Mouse (Mus musculus): ENCODE results near the gene Ehd4. TPM values are rescaled to one million over a fixed set of nuclear protein-coding genes. Genes with fewer than 3 reads are reported as not detected.
A peak's percentile ranks its signal among the peaks of the same experiment; 100 is the strongest.

Ehd4 gene
- total RNA-seq, 1 experiment: 19.4 TPM

- in situ Hi-C loops (cut with MboI; ENCODE audit: low sequenced_read_pairs in 2 of 2, unreplicated experiment in 2 of 2): no loop called here
- no peak overlapping the region for H3K4me3 ChIP-seq (ENCODE audit: insufficient read depth in 1 of 2, low read depth in 1 of 2, low read length in 2 of 2, poor library complexity in 1 of 2, severe bottlenecking in 1 of 2)
- no peak overlapping the region for H3K27ac ChIP-seq (ENCODE audit: insufficient read depth, low read depth, low read length, poor library complexity, severe bottlenecking)
- TF ChIP-seq CHD2 (IDR thresholded peaks at IDR 0.05; ENCODE audit: low read depth, low read length) (no peak), HCFC1 (IDR thresholded peaks at IDR 0.05; ENCODE audit: borderline replicate concordance, insufficient read depth, low read length) (no peak), ZC3H11A (IDR thresholded peaks at IDR 0.05; ENCODE audit: borderline replicate concordance, low read depth, low read length) (no peak), MAFK (IDR thresholded peaks at IDR 0.05; ENCODE audit: insufficient read depth, low read depth, low read length) (no peak), ZNF384 (IDR thresholded peaks at IDR 0.05; ENCODE audit: low read depth, low read length) (no peak)
- H3K9me3 ChIP-seq (ENCODE audit: control insufficient read depth, insufficient read depth, low read depth, low read length): no peaks in the 10 kb centered on the region
- no peak for DNase-seq (ENCODE audit: low read depth, low spot score)
- H3K9ac ChIP-seq (ENCODE audit: insufficient read depth, low read depth, low read length, poor library complexity, severe bottlenecking): no peak overlapping the region
- peaks cover 0 to 5% of the 10 kb centered on the region in 2 experiments; a peak in 2 of 4 replicates for H3K4me1 ChIP-seq (ENCODE audit: control insufficient read depth in 2 of 2, insufficient read depth in 2 of 2, low read length in 2 of 2, poor library complexity in 1 of 2)
- H3K36me3 ChIP-seq (ENCODE audit: control insufficient read depth, insufficient read depth, low read length, poor library complexity, severe bottlenecking): no peaks in the 10 kb centered on the region
Measured at GRCm38 (mm10) chr2:120048173-120048572, 106.2 kb downstream of the Ehd4 start.

DNA sequence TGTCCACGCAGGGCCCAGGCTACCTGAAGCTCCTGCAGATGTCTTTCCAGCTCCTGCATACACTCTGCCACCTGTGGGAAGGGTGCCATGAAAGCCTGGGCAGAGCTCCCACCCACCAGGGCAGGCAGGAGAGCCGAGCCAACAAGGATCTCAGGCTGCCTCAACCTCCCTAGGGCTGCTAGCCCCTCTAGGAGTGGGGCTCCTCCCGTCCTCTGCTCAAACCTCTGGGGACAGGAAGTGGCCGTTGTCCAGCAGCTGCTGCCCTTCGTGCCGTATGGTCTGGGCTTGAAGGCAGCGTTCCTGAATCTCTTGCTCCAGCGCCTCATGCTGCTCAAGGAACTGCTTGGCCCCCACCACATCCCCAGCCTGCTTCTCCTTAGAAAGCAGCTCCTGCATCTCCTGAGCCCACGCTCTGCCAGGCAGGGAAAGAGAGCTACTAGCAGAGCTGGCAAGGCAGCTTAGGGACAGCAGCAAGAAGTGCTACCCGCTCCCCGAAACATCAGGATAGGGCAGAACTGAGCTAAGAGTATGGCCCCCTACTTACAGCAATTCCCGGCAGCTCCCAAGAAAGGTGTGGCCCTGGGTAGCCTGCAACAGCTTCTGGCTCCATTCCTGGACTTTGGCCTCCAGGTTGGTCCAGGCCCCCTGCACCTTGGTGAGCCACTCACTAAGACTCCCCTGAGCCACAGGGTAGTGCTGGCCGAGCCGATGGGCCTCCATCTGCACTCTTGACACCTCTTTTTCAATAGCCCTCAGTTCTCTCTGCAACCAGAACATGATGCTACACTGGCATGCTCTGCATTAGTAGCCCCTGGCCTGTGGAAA, 107.7 kb downstream of the Ehd4 start:
- H3K36me3 ChIP-seq (ENCODE audit: control insufficient read depth, insufficient read depth, low read length, poor library complexity, severe bottlenecking): 0 out of 2 replicates have a peak, but pooled peaks cover under 1% of the 10 kb centered on the region
- H3K27ac ChIP-seq (ENCODE audit: insufficient read depth, low read depth, low read length, poor library complexity, severe bottlenecking): no peak overlapping the region
- peaks cover 0 to 5% of the 10 kb centered on the region in 2 experiments; a peak in 2 of 4 replicates for H3K4me1 ChIP-seq (ENCODE audit: control insufficient read depth in 2 of 2, insufficient read depth in 2 of 2, low read length in 2 of 2, poor library complexity in 1 of 2)
- no peak overlapping the region for H3K9ac ChIP-seq (ENCODE audit: insufficient read depth, low read depth, low read length, poor library complexity, severe bottlenecking)
- DNase-seq (ENCODE audit: low read depth, low spot score): no peak
- H3K9me3 ChIP-seq (ENCODE audit: control insufficient read depth, insufficient read depth, low read depth, low read length): no peaks in the 10 kb centered on the region
- no peak overlapping the region for H3K4me3 ChIP-seq (ENCODE audit: insufficient read depth in 1 of 2, low read depth in 1 of 2, low read length in 2 of 2, poor library complexity in 1 of 2, severe bottlenecking in 1 of 2)
- in situ Hi-C loops (cut with MboI; ENCODE audit: low sequenced_read_pairs in 2 of 2, unreplicated experiment in 2 of 2): no loop called here
- TF ChIP-seq CHD2 (IDR thresholded peaks at IDR 0.05; ENCODE audit: low read depth, low read length): no peak
- TF ChIP-seq MAFK (IDR thresholded peaks at IDR 0.05; ENCODE audit: insufficient read depth, low read depth, low read length): no peak
- TF ChIP-seq HCFC1 (IDR thresholded peaks at IDR 0.05; ENCODE audit: borderline replicate concordance, insufficient read depth, low read length): no peak
- TF ChIP-seq ZNF384 (IDR thresholded peaks at IDR 0.05; ENCODE audit: low read depth, low read length): no peak
- no peak for TF ChIP-seq ZC3H11A (IDR thresholded peaks at IDR 0.05; ENCODE audit: borderline replicate concordance, low read depth, low read length)

- no peak overlapping the region for H3K27ac ChIP-seq (ENCODE audit: insufficient read depth, low read depth, low read length, poor library complexity, severe bottlenecking)
- H3K36me3 ChIP-seq (ENCODE audit: control insufficient read depth, insufficient read depth, low read length, poor library complexity, severe bottlenecking): peaks cover 16% of the 10 kb centered on the region; the same call in 1 of the 2 replicates
- in situ Hi-C loops (cut with MboI; ENCODE audit: low sequenced_read_pairs in 2 of 2, unreplicated experiment in 2 of 2): no loop called here
- no peak overlapping the region for H3K9ac ChIP-seq (ENCODE audit: insufficient read depth, low read depth, low read length, poor library complexity, severe bottlenecking)
- DNase-seq (ENCODE audit: low read depth, low spot score): no peak
- H3K4me3 ChIP-seq (ENCODE audit: insufficient read depth in 1 of 2, low read depth in 1 of 2, low read length in 2 of 2, poor library complexity in 1 of 2, severe bottlenecking in 1 of 2): no peak overlapping the region
- H3K9me3 ChIP-seq (ENCODE audit: control insufficient read depth, insufficient read depth, low read depth, low read length): no peaks in the 10 kb centered on the region
- no peak for TF ChIP-seq CHD2 (IDR thresholded peaks at IDR 0.05; ENCODE audit: low read depth, low read length)
- TF ChIP-seq HCFC1 (IDR thresholded peaks at IDR 0.05; ENCODE audit: borderline replicate concordance, insufficient read depth, low read length): no peak
- TF ChIP-seq ZNF384 (IDR thresholded peaks at IDR 0.05; ENCODE audit: low read depth, low read length): no peak
- no peak for TF ChIP-seq MAFK (IDR thresholded peaks at IDR 0.05; ENCODE audit: insufficient read depth, low read depth, low read length)
- TF ChIP-seq ZC3H11A (IDR thresholded peaks at IDR 0.05; ENCODE audit: borderline replicate concordance, low read depth, low read length): no peak
- peaks cover 0 to 5% of the 10 kb centered on the region in 2 experiments; a peak in 2 of 4 replicates for H3K4me1 ChIP-seq (ENCODE audit: control insufficient read depth in 2 of 2, insufficient read depth in 2 of 2, low read length in 2 of 2, poor library complexity in 1 of 2)
Measured at GRCm38 (mm10) chr2:120044676-120045075, 109.7 kb downstream of the Ehd4 start.

DNA sequence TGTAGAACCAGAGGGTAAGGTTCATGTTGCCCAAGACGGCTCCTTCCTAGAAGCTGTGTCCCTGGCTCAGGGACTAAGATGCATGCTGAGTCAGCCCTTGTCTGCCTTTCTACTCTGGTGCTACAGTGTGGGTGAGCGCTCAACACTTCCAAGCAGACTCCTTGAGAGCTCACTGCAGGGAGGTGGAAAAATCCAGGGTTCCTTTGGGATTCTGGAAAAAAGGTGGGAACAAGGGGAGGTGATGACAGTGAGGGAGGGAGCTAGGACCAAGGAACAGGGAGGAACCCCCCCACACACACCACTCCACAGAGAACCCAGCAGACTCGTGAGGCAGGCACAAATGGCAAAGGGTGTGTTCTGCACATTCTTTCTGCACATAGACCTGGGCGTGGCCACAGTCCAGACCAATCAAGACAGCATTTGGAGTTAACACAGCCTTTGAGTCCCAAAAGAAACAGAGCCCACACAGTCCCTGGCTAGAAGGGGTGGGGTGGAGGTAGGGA, 110.3 kb downstream of the Ehd4 start:
- Histone ChIP-seq H3K9ac (ENCODE audit: insufficient read depth, low read depth, low read length, poor library complexity, severe bottlenecking) (no peak overlapping the region), H3K4me3 (ENCODE audit: insufficient read depth in 1 of 2, low read depth in 1 of 2, low read length in 2 of 2, poor library complexity in 1 of 2, severe bottlenecking in 1 of 2) (no peak overlapping the region), H3K4me1 (ENCODE audit: control insufficient read depth in 2 of 2, insufficient read depth in 2 of 2, low read length in 2 of 2, poor library complexity in 1 of 2) (peaks cover 0 to 5% of the 10 kb centered on the region in 2 experiments; a peak in 2 of 4 replicates), H3K9me3 (ENCODE audit: control insufficient read depth, insufficient read depth, low read depth, low read length) (no peaks in the 10 kb centered on the region), H3K36me3 (ENCODE audit: control insufficient read depth, insufficient read depth, low read length, poor library complexity, severe bottlenecking) (peaks cover 16% of the 10 kb centered on the region; the same call in 1 of the 2 replicates), H3K27ac (ENCODE audit: insufficient read depth, low read depth, low read length, poor library complexity, severe bottlenecking) (no peak overlapping the region)
- DNase-seq (ENCODE audit: low read depth, low spot score): peak; percentile 51
- in situ Hi-C loops (cut with MboI; ENCODE audit: low sequenced_read_pairs in 2 of 2, unreplicated experiment in 2 of 2): no loop called here
- TF ChIP-seq MAFK (IDR thresholded peaks at IDR 0.05; ENCODE audit: insufficient read depth, low read depth, low read length) (0 out of 2 replicates have a peak, but pooled peaks have one; percentile 48), ZNF384 (IDR thresholded peaks at IDR 0.05; ENCODE audit: low read depth, low read length) (no peak), CHD2 (IDR thresholded peaks at IDR 0.05; ENCODE audit: low read depth, low read length) (no peak), ZC3H11A (IDR thresholded peaks at IDR 0.05; ENCODE audit: borderline replicate concordance, low read depth, low read length) (no peak)

Measured in ES-E14 (cell line).